Mouse (Mus musculus) bone marrow, adult 2 months (tissue): ENCODE data around the gene Klk14.
"Not testable (repeated sequence)": the region's sequence is repeated elsewhere in the genome, so short reads cannot be mapped to it uniquely, and the experiment has no call there.

Source experiments
- CTCF ChIP-seq: fragments of 200-500 bp; IDR thresholded peaks from 2 replicates; pipeline ENCODE4 v1.5.1; 2011; ENCODE audit warnings: low read length, control low read depth; ENCODE audit not compliant: control insufficient read depth, insufficient read depth
- POLR2A ChIP-seq: fragments of 200-500 bp; IDR thresholded peaks from 2 replicates; pipeline ENCODE4 v1.6.1; 2011; ENCODE audit warnings: low read depth, mild to moderate bottlenecking, control low read depth, low read length, borderline replicate concordance; ENCODE audit not compliant: control insufficient read depth

DNA sequence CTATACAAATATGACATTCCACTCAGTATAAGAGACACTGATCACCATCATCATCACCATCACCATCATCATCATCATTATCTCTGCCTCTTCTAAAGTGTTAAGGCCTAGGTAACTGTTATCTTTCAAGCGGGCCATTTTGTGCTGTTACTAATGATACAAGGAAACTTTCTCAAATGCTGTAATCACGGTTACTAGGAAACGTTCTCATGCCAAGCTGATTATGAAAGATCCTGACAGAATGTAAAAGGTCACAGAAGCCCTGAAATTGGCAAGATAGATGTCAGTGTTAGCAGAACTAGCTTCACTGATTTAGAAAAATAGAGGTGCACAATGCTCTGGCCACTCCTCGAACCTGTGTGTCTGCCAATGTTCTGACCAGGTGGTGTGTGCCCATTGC lies 23.0 kb upstream of the Klk14 start:
- not testable (repeated sequence) for TF ChIP-seq CTCF, POLR2A
